Mouse (Mus musculus) retina, postnatal 7 days (tissue): ENCODE measurements around the gene Hand1.
"Not testable (repeated sequence)": the region's sequence is repeated elsewhere in the genome, so short reads cannot be mapped to it uniquely, and the experiment has no call there.

Experiments used
- DNase-seq: peaks from one replicate; pipeline ENCODE4 v3.0.0-alpha.2; 2012; ENCODE audit warnings: low read depth, low spot score

The Hand1 gene

DNA sequence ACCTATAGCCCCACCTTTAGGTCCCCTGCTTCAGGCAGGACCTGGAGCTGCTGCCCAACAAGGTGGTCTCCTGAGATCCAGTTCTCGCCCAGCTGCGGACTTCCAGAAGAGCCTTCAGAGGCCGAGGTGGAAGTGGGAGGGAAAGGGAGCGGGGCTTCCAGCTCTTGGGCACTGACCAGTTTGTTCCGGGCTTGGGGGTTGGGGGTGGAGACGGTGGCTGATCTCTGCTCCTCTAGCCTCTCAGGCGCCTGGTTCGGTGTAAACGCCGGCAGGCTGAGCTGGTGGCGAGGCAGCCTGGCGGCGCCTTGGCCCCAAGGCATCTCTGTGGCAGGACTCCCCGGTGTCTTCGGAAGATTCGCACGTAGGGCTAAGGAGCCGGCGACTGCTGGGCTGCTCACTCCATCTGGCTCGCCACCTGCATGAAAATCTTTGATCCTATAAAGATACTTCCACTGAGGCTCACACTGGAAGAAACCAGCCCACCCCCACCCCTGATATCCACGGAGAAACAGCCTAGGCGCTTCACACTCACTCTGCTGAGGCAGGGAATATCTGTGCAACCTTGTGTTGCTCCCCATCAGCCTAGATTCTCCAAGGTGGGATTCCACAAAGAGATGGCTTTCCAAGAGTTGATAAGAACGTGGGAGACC lies at the start of gene Hand1:
TSS of gene Hand1 (minus strand) at position 267 of the 650 bp plus-strand sequence.
- no peak for DNase-seq

DNA sequence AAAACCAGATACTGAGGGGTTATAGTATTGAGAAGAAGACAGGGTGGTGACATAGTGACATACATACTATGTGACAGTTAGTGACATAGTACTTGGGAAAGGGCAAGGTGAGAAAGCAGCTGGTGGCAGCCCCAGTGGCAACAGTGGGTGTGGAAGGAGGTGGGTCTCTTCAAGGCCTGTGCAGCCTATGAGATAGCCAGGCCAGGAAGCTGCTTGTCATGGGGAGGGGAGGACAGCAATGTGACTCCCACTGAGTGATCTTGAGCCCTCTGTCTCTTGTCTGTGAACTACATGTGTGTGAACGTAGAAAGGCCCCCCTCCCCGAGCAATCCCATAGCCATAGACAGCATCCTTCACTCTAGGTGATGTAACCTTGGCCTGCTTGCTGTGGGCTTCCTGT lies 43.5 kb upstream of the Hand1 start:
- no peak for DNase-seq

DNA sequence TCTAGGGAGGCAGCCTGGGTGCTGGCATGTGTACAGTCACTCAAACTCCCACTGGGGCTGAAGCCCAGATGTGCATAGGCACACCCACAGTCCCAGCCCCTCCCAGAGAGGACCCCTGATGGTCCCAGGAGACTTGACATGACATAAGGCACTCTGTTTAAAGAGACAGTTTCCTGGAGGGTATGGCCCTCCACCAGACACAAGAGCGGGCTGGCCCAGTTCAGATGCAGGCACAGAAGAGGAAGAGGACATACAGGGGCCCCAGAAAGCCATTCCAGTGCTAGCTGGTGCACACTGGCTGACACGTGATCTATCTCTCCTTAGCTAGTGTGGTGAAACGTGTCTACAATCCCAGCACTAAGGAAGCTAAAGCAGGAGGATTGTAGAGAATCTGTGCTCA lies 40.4 kb upstream of the Hand1 start:
- DNase-seq = no peak

DNA sequence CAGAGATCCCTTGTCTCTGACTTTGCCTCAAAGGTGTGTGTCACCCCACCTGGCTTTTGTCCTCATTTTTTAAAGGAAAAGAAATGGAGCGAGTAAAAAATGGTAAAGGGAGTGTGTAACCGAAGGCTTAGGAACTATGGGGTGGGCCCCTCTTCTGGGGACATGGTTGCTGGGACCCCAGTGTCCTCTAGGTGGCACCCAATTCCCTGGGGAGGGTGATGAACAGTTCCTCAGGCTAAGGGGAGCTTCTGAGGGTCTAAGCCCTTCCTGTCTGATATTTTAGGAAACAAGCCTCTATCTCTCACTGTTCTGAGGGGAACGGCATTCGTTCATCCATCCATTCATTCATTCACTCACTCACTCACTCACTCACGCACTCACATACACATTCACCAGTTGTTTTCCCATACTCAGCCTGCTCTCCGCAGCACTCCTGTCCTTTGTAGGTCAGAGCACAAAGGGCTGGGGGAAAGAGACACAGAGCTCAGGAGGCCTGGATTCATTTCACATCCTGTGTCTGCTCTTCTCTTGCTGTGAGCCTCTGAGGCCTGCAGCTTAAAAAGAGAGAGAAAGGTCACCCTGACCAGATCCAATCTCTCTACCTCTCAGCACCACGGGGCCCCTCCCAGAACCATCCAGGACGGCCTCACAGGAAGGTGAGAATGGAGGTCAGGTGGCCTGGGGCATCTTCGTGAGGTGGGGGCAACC lies 36.3 kb upstream of the Hand1 start:
- peak; percentile 38 for DNase-seq

DNA sequence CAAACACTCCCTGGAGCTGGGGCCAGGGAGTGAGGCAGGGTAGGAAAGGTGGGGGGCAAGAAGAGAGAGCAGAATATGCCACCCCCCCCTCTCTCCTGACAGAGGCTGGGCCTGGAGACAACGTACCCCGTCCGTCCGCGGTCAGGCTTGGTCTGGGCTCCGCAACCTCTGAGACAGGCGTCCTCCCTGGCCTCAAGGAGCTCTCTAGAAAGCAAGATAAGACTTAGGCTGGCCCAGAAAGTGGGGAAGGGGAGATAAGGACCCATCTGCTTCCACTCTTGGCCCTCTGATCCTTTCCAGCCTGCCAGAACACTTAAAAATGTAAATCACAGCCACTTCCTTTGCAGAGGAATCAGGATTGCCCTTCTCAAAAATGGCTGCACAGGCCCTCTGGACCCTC lies 33.8 kb upstream of the Hand1 start:
- no peak for DNase-seq

DNA sequence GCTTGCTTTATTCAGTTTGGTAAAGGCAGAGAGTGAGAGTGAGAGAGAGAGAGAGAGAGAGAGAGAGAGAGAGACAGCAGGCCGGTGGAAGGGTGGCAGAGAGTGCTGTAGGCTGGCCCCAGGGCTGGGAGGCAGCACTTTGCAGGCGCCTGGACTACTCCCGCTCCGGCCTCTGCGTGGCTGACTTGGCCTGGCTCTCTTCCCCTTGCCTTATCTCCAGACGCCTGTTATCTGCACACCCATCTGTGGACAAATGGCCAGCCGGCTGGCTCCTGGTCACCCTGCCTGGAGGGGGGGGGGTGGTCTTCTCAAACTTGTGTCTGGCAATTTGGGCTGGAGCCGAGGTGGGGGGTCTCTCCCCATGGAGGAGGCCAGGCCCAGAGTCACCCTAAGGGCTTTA lies 32.0 kb upstream of the Hand1 start:
- DNase-seq = no peak

DNA sequence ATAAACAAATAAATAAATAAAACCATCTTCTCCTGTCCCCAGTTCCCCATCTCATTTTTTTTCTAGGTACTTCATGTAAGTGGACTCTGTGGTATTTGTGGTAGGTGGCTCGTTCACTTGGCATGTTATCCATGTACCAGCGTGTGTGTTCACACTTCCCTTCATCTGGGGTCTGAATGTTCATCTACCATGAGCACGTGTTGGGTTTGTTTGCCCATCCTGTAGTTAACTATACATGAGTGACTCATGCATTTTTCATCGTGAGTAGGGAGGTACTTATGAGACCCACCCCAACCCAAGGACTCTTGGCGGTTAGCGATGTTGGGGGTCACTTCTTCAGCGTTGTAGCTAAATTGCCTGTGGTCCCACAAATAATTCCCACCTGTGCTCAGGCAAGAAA lies 29.5 kb upstream of the Hand1 start:
- no peak for DNase-seq

DNA sequence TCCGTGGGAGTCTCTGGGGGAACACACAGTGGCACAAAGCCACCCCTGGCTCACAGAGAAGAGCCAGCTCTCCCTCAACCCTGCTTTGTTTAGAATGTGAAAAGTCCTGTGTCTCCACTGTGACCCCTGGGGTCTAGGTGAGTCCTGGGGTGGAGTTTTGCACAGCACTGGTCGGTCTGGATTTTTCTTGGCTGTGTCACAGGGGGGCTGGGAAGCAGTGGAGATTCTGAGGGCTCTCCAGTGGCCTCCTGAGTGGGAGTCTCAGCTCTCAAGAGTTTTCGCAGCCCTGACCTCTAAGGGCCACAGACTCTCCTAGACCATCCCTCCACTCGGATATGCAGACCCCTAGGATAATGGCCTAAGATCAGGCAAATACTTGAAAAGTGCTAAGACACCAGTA lies 25.1 kb upstream of the Hand1 start:
- no peak for DNase-seq

DNA sequence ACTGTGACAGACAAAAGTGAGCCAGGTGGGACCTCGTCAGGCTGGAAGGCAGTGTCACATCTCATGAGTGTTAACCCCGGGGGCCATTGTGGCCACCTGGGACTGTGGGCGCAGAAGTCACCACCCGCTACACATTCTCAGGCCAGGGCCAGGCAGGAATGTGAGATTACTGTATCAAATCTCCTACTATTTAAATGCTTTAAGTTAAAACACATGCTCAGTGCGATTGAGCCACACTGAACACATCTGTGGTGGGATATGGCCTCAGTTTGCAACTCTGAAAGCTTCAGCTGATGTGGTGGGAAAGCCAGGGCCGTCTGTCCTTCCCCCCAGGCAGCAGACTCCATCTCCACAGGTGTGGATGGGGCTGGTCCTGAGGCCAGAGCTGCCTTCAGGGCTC lies 21.0 kb upstream of the Hand1 start:
- DNase-seq = no peak

DNA sequence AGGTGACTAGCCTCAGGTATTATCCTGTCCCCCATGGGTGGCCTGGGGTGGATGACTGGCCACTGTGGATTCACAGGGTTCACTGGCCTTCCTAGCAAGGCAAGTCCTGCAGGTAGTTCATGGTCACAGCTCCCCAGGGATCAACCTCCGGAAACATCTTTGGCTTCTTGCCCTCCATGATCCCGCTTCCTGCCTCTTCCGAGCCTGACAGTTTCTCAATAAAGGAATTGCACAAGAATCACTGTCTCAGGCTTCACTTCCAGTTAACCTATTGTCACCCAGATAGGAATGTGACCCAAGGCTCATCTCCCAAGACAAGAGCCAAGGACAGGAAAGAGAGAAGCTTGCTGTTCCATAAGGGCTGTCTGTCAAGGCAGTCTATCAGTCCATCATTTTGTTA lies 18.3 kb upstream of the Hand1 start:
- DNase-seq = no peak

DNA sequence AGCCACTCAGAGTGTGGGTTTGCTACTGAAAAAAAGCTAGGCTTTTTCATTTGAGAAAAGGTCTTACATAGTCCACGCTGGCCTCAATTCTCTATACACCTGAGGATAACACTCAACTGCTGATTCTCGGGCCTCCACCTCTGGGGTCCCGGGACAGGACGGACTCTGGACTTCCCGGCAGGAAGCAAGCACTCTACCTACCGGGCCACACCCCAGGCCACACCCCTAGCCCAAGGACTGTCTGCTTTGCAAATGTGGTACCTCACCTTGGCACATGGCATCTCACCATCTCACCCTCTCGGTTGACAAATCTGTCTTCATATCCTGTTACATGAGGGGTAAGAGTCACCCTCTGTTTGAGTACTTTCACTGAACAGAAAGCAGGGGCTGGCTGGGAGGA lies 17.7 kb upstream of the Hand1 start:
- no peak for DNase-seq

DNA sequence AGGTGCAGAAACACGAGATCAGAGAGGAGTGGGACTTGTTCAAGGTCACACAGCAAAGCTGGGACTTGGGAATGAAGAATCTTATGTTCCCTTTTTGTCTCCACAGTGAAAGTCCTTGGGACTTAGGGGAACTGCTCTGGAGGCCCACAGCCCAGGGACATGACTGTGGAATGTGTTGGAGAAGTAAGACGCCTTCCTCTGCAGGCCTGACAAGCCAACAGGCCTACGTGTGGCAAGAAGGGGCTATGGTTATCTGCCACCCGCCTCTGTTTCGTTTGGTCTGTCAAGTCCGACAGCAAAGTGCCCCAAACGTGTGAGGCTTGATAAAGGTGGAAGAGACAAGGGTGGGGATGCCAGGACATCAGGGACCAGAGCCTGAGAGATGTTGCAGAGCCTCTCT lies 14.8 kb upstream of the Hand1 start:
- DNase-seq = no peak

DNA sequence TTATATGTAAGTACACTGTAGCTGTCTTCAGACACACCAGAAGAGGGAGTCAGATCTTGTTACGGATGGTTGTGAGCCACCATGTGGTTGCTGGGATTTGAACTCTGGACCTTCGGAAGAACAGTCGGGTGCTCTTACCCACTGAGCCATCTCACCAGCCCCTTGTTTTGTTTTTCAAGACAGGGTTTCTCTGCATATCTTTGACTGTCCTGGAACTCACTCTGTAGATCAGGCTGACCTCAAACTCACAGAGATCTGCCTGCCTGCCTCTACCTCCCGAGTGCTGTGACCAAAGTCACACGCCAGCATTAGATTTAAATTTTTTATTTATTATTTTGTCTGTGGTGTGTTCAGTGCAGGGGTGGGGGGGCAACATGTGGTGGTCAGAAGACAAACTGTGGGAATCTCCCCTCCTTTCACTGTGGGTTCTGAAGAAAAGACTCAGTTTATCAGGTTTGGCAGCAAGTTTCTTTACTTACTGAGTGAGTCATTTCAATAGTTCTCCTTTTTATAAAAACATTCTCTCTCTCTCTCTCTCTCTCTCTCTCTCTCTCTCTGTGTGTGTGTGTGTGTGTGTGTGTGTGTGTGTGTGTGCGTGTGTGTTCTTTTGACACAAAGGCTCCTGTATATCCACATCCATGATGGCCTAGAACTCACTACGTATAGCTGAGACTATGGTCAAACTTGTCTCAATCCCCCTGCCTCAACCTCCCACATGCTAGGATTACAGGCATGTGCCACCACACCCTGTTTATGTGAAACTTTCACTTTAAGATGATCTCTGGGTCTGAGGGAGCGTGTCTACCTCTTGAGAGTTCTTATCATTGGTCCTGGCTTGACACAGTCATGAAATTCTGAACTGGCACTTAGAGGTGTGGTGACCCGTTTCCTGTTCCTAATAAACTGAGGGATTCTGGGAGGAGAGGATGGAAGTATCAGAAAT lies 14.1 kb upstream of the Hand1 start:
- DNase-seq = not testable (repeated sequence)

DNA sequence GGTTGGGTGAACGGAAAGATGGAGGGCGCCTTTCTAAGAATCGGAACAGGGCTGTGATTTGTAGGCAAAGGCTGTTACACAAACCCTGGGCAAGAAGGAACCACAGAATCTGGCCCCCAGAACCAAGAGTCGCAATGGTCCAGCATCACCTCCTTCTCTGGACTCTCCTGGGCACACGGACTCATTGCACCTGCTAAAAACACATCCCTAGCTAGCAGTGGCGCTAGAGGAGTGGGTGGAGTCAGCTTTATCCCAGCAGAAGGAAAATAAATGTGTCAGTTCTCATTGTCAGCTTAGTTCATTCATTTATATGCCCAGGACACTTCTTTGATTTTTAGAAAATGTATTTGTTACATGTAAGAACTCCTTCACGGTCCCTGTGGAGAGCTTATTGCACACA lies 8.8 kb upstream of the Hand1 start:
- no peak for DNase-seq

DNA sequence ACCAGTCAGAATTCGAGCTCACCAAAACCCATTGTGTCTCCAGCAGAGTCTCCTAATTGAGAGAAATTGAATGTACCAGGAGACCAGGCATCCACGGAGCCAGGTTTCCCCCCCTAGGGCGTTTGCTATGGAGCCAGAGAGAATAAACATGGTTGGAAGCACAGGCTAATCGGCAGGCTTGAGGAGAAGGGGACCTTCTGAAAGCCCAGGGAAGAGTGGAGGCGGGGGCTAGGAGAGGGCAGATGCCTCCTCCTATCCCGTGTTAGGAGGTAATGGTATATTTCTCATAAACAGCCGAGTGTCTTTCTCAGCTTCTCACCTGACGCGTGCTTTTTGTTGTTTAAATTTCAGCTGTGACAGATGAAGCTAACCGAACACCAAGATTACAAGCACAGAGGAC lies 8.4 kb upstream of the Hand1 start:
- DNase-seq = no peak

DNA sequence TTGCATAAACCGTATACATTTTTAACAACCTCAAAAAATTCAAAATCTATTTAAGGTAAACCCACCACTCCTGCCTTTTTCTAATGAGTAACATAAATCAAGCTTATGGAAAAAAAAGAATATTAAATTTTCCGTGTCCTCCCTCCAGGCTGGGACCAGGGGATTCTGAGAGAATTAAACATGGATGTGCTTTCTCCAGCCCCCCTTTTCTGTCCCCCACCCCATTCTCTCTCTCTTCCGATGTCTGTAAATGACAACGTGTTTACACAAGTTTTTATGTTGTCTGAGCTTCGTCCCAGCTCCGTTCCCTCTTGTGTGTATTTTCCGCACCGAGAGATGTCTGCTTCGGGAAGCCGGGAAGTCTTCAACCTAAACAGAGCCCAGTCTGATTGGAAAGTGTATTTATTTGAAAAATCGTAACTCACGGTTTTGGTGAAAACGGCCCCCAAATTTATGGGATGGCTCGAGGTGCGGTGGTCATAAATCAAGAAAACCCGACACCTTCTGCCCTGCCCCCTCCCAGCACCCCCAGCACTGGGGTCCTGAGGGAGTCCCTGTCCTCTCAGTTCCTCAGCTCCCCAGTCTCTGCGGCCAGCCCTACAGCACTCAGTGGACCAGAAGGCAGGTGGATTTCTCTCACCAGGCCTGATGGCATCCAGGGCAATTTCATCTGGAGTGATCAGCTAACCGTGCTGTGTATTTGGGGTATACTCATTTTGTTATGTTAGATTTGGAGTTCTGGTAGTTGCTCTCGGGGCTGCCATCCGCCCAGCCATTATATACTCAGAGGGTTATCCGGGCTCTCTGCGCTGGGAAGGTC lies 5.5 kb upstream of the Hand1 start:
- no peak for DNase-seq

DNA sequence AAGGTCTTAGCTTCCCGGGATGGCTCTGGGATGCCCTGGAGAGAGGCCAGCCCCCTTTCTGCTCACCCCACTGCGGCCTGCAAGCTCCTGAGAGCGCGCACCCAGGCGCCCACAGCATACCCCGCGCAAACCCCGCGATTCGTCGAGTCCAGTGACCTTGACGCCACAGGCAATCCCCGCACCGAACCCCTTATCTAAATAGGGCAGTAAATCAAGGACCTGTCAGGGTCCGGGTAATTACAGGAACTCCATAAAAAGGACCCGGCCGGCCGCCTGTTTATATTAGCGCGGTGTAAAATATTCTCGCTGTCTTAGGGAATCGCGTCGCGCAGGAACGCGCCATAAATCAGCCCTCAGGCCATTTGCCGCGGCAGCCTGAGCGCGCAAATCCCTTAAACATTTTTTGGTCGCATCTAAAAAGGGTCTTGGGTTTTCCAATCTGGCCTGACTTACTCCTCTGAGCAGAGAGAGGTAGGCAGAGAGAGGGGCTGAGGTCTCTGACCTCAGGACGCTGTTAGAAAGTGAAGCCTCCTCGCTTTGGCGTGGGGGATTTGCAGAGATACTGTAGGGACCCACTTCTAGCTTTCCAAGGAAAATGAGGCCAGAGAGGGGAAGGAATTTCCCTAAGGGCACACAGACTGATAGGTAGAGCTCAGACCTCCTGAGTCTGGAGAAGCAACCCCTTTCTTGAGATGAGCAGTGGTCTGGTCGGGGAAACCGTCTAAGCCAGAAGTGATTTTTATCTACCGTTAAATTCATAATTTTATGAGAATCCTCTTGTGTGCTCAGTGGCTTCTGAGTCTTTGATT lies 4.5 kb upstream of the Hand1 start:
- DNase-seq = no peak

DNA sequence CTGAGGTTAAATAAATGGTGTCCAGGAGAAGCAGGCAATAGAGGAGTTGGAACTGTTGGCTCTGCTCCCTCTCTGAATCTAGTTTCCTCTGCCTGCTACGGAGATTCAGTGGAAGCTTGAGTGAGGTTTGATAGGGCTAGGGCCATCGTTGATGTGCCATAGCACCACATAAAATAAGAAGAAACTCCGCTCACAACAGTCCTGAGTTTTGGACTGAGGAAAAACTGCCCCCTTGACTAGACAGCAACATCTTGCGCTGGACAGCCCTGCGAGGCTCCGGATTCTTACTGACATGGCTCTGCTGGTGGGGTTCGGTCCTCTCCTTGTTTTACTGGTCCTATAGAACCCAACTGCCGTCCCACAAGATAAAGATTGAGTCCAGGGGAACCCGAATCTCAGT lies 3.8 kb upstream of the Hand1 start:
- no peak for DNase-seq

DNA sequence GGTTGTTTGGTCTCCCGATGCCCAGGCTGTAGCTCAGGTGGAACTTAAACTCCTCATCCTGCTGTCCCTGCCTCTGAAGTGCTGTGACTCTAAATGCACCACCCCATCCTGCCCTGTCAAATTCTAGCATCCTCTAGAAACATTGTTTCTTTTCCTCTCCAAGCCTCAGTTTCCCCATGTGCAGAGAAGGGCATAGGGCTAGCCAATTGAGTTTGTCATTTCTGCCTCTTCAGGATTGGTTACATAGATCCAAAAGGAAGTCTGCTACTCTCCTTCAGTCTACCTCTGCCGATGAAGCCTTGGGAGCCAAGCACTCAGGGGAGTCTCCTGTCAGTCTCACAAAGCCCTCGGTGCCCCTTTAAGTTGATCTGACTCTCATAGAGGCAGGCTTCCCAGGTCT lies 3.3 kb upstream of the Hand1 start:
- DNase-seq = no peak

DNA sequence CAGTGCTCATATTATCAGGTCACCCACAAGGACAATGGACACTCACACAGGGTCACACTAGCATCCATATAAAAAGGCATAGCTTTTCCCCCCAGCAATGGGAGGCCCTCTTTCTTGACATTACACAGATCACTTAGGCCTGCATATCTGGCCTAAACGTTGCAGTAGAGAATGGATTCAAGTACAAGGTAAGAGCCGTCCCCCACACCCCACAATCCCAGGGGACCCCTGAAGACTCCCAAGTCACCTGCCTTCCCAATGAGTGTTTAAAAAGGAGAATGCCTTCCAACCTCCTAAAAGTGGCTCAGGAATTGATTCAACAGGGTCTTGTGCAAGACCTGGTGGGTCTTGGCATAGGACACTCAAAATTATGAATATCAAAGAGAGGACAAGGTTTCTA lies 2.7 kb upstream of the Hand1 start:
- DNase-seq = no peak

DNA sequence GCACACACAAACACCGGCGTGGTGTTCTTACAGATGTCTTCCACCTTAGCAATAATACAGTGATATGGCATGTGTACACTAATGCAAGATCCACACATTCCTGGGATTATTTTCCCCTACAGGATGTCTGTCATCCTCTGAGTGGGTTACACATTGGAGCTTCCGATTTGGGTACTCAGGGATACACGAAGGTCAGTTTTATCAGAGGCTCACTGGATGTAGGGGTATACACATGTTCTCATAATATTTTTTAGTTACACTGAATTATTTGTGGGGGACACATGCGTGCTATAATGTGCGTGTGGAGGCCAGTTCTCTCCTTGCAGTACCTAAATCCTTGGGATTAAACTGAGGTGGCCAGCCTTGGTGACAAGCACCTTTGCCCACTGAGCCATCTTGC lies 1.4 kb upstream of the Hand1 start:
- no peak for DNase-seq
